Mouse (Mus musculus) right cerebral cortex, postnatal 36 days (tissue): ENCODE data around the gene Tuba3a.

ENCODE experiments used
- DNase-seq, 2 experiments: peaks; one replicate each; pipeline ENCODE4 v3.0.0; 2022; ENCODE audit warnings: low spot score in 2 of 2, mixed read lengths in 1 of 2

Tuba3a gene

GRCm38 (mm10) chr6:125231117-125232044 lies 54.5 kb downstream of the Tuba3a start, which contains the start of gene Tapbpl:
Gene Tapbpl, minus strand, starts transcription at chr6:125231860.
- DNase-seq, result no peak

- no peak for DNase-seq
Observed at GRCm38 (mm10) chr6:125230571-125230970, 55.3 kb downstream of the Tuba3a start.
